Mouse (Mus musculus) intestine, embryonic 14.5 days (tissue): Measurements from ENCODE around the gene Mbd3. TPM values are rescaled to one million over a fixed set of nuclear protein-coding genes. Genes with fewer than 3 reads are reported as not detected.
A peak's percentile ranks its signal among the peaks of the same experiment; 100 is the strongest.

Experiments
- ATAC-seq: fragments of 200-750 bp; cut with Nextera tagmentation; replicated peaks from 2 replicates; pipeline ENCODE4 v1.8.0; 2017; ENCODE audit warnings: low read depth, moderate number of reproducible peaks, moderate TSS enrichment, moderate library complexity; ENCODE audit not compliant: low FRiP score, low TSS enrichment
- DNase-seq: peaks from one replicate; pipeline ENCODE4 v3.0.0-alpha.2; 2018; ENCODE audit warnings: low spot score
- H3K27ac ChIP-seq: fragments of 300-500 bp; sonication (generic); 2 replicates; pipeline ENCODE4 v1.5.1; 2014; ENCODE audit warnings: low read depth, mild to moderate bottlenecking, control low read depth
- H3K27me3 ChIP-seq: fragments of 300-500 bp; sonication (generic); replicated peaks from 2 replicates; pipeline ENCODE4 v1.6.1; 2014; ENCODE audit warnings: low read length, control low read depth; ENCODE audit not compliant: control insufficient read depth, insufficient read depth
- H3K36me3 ChIP-seq: fragments of 300-500 bp; sonication (generic); 2 replicates; pipeline ENCODE4 v1.6.1; 2014; ENCODE audit warnings: low read length, control low read depth; ENCODE audit not compliant: control insufficient read depth, insufficient read depth
- H3K4me1 ChIP-seq: fragments of 300-500 bp; sonication (generic); replicated peaks from 2 replicates; pipeline ENCODE4 v1.6.1; 2014; ENCODE audit warnings: low read length, control low read depth, mixed read lengths; ENCODE audit not compliant: control insufficient read depth, insufficient read depth
- H3K4me2 ChIP-seq: fragments of 300-500 bp; sonication (generic); 2 replicates; pipeline ENCODE4 v1.6.1; 2014; ENCODE audit warnings: low read length
- H3K4me3 ChIP-seq: fragments of 300-500 bp; sonication (generic); 2 replicates; pipeline ENCODE4 v1.5.1; 2014; ENCODE audit warnings: low read depth, low read length, control low read depth, mixed read lengths
- H3K9ac ChIP-seq: fragments of 300-500 bp; sonication (generic); 2 replicates; pipeline ENCODE4 v1.6.1; 2014; ENCODE audit warnings: mild to moderate bottlenecking, low read length
- H3K9me3 ChIP-seq: fragments of 300-500 bp; sonication (generic); 2 replicates; pipeline ENCODE4 v1.6.1; 2016; ENCODE audit warnings: low read length, control low read depth; ENCODE audit not compliant: control insufficient read depth
- WGBS: fragments of 180-500 bp; shearing (Covaris S2); extraction: QIAGEN DNeasy Blood & Tissue Kit; methylation state at CpG from one replicate; pipeline ENCODE4 v1.1.7; 2014; 5-methylcytosine and 5-hydroxymethylcytosine counted together
- polyA plus RNA-seq: library from polyadenylated mRNA; unstranded; fragments of >200 nt; fragmentation: Nextera tagmentation; extraction: Ambion mirVana; gene quantifications from 2 replicates; pipeline ENCODE4 v1.2.1, GENCODE M21; 2014

Mbd3 gene
- polyA plus RNA-seq, 1 experiment from 2014 or later: 203 TPM

DNA sequence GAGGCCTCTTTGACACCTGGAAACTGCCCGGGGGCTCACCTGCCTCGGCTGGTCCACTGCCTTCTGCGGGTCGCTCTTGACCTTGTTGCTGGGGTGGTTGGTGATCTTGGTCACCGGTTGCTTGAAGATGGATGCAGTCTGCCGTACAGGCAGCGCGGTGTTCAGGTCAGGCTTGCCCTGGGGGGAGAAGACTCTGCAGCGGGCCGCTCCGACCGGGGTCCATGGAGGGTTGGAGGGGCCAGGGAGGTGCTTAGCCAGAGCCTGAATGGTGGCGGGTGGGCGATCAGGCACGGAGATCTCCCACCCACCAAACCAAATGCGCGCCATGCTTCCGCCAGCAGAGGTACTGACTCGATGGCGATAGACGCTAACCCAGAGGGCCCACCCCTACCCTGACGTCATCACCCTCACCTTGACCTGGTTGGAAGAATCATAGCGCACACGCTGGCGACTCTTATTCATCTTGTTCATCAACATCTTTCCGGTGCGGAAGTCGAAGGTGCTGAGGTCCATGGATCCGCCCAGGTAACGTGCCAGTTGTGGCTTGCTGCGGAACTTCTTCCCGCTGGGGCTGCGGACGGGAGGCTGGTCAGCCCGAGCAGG lies 4.2 kb downstream of the Mbd3 start:
- H3K9ac ChIP-seq: no peak overlapping the region
- H3K9me3 ChIP-seq: no peaks in the 10 kb centered on the region
- peaks cover 61% of the 10 kb centered on the region for H3K36me3 ChIP-seq
- no peaks in the 10 kb centered on the region for H3K27me3 ChIP-seq
- ATAC-seq: no peak
- no peak overlapping the region for H3K27ac ChIP-seq
- no peak for DNase-seq
- H3K4me1 ChIP-seq: peaks cover 16% of the 10 kb centered on the region
- 95% methylated on average over 35 of the region's 35 CpGs for WGBS
- H3K4me2 ChIP-seq: no peak overlapping the region
- H3K4me3 ChIP-seq: no peak overlapping the region

DNA sequence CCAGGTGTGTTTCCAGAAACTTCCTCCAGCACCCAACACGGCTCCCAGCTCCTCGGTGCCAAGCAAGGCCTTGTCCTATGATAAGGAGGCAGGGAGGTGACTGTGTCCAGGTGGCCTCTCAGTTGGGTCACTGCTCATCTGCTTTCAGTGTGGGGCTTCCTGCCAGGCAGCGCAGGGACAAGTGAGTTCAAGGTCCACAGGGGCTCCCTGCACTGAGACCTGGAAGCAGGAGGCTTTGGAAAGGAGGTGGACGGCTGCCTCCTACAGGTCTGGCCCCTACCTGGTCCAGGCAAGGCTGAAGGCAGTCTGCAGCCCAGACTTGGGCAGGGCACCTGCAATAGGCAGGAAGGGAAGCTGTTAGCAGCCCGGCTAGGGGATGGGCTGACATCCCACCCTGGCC lies 6.7 kb downstream of the Mbd3 start:
- Histone ChIP-seq H3K27me3 (no peaks in the 10 kb centered on the region), H3K9me3 (no peaks in the 10 kb centered on the region), H3K9ac (no peak overlapping the region), H3K4me1 (peaks cover 19% of the 10 kb centered on the region), H3K27ac (no peak overlapping the region), H3K36me3 (peaks cover 61% of the 10 kb centered on the region), H3K4me3 (no peak overlapping the region), H3K4me2 (no peak overlapping the region)
- 81% methylated on average over 5 of the region's 5 CpGs for WGBS
- ATAC-seq: no peak
- no peak for DNase-seq

DNA sequence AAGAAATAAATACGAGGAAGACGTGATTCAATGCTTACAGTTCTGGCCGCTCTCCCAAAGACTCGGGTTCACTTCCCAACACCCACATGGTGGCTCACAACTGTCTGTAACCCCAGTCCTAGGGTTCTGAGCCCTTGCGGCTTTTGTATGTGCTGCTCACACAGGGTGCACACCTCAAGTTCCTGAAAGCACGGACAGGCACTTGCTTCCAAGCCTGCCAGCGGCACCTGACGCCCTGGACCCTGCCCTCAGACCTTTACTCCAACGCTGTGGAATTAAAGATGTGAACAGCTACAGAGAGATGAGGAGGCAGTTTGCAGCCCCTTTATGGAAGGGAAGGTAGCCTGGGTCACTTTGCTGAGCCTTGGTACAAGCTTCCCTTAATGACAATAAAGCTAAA lies 8.7 kb downstream of the Mbd3 start:
- Histone ChIP-seq H3K4me2 (no peak overlapping the region), H3K4me1 (peaks cover 11% of the 10 kb centered on the region), H3K36me3 (peaks cover 53% of the 10 kb centered on the region), H3K27me3 (no peaks in the 10 kb centered on the region), H3K9me3 (no peaks in the 10 kb centered on the region), H3K9ac (no peak overlapping the region), H3K4me3 (no peak overlapping the region), H3K27ac (no peak overlapping the region)
- DNase-seq (no peak), ATAC-seq (no peak)
- 79% methylated on average over 9 of the region's 9 CpGs for WGBS

DNA sequence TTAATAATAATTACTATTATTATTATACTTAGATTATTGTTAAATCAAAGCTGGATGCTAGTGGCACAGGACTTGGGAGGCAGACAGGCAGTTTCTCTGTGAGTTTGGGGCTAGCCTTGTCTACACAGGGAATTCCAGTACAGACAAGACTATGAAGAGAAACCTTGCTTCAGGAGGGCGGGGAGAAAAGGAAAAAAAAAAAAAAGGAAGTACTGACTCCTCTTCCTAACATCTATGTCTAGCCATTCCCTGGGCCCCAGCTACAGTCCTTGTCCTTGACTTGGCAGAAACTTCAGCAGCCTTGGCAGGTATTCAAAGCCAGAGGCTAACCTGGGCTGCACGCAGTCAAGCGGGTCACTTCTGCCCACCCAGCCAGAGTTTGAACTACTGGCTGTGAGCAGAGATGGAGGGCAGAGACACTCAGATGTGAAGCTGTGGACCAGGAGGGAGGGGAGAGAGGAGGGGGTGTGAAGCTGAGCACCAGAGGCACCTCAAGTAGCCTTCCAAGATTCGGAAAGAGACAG lies 10.1 kb downstream of the Mbd3 start:
- Histone ChIP-seq H3K27me3 (no peaks in the 10 kb centered on the region), H3K9ac (no peak overlapping the region), H3K4me1 (peaks cover 23% of the 10 kb centered on the region), H3K27ac (no peak overlapping the region), H3K4me3 (no peak overlapping the region), H3K9me3 (no peaks in the 10 kb centered on the region), H3K36me3 (peaks cover 44% of the 10 kb centered on the region), H3K4me2 (no peak overlapping the region)
- ATAC-seq (no peak), DNase-seq (no peak)
- WGBS: 76% methylated on average over 4 of the region's 4 CpGs

DNA sequence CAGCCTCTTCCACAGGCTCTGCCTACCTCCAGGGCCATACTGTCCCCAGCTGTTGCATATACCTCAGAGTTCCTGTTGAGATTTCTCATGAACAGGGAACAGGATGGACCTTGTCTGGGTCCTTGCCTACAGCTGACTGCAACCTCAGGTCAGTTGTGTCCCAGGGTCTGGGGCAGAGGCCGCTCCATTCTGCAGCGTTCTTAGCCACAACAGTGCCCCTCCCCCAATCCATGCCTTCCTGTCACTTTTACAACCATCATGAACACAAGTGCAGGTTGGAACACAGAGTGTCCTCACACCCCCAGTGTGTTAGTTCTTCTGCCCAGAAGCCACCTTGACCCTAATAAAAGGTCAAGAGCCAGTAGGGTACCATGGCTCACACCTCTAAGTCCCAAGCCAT lies 10.6 kb downstream of the Mbd3 start:
- H3K9ac ChIP-seq: no peak overlapping the region; the same call in 1 of the 2 replicates
- H3K4me1 ChIP-seq: peaks cover 28% of the 10 kb centered on the region
- ATAC-seq (no peak), DNase-seq (no peak)
- WGBS: 21% methylated on average over 2 of the region's 2 CpGs
- H3K36me3 ChIP-seq: peaks cover 39% of the 10 kb centered on the region
- no peaks in the 10 kb centered on the region for H3K9me3 ChIP-seq
- no peak overlapping the region; the same call in 1 of the 2 replicates for H3K4me2 ChIP-seq
- peak overlapping the region; percentile 34 for H3K27ac ChIP-seq
- no peak overlapping the region; the same call in 1 of the 2 replicates for H3K4me3 ChIP-seq
- H3K27me3 ChIP-seq: no peaks in the 10 kb centered on the region

DNA sequence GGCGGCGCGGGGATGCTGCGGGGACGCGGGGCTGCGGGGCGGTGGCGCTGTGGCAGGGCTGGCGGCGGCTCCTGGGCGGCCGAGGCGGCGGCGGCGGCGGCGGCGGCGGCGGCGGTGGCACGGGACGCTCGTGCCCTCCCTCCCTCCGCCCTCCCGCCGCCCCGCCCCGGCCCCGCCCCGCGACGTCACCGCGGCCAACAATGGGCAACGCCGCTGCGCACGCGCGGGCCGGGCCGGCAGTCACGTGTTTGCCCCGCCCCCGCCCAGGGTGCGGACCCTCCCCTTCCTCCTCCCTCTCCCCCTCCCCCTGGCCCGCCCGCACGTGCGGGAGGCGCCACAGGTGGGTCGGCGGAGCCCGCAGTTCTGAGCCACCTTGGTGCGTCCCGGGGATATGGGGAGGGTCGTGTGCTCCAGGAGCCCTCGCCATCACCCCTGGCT lies 11.8 kb downstream of the Mbd3 start, which contains the start of gene Mex3d:
Gene Mex3d (minus strand): TSS at position 138 of the 438 bp plus-strand sequence.
- DNase-seq (peak; percentile 94), ATAC-seq (peak; percentile 52; the same call in 1 of the 2 replicates)
- peaks cover 31% of the 10 kb centered on the region for H3K4me1 ChIP-seq
- H3K27ac ChIP-seq: peak within 1 kb of the TSS; percentile 80
- peaks cover 35% of the 10 kb centered on the region for H3K36me3 ChIP-seq
- peak within 1 kb of the TSS; percentile 65 for H3K9ac ChIP-seq
- H3K4me2 ChIP-seq: peak within 1 kb of the TSS; percentile 74
- WGBS: 3% methylated on average over 7 of the region's 61 CpGs
- no peaks in the 10 kb centered on the region for H3K27me3 ChIP-seq
- no peaks in the 10 kb centered on the region for H3K9me3 ChIP-seq
- H3K4me3 ChIP-seq: peak within 1 kb of the TSS; percentile 81

DNA sequence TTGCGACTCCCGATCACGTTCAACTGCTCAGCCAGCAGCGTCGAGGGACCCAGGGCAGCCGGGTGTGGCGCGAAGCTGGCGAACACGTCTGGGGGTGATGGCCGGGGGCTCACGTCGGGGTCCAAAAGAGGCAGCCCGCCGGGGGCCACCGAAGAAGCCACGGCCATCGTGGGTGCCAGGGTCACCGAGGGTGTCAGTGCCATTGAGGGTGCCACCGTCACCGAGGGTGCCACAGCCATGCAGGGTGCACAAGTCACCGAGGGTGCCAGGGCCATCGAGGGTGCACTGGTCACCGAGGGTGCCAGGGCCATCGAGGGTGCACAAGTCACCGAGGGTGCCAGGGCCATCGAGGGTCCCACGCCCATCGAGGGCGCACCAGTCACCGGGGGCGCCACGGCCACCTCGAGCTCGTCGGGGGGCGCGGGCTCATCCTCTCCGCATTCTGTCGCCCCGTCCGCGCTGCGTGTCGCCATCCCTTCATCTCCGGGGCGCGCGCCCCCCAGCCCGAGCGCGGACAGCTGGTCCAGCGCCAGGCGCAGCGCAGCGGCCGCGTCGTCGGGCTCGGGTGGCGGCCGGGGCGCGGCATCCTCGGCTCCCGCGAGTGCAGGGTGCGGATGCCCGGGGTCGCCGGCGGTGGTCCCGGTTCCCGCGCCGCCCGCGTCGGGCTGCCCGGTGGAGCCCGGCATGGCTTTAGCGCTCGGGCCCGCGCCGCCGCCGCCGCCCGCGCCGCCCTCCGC lies 12.4 kb downstream of the Mbd3 start:
- Histone ChIP-seq H3K4me3 (peak overlapping the region; percentile 81), H3K4me2 (peak overlapping the region; percentile 74), H3K27me3 (no peaks in the 10 kb centered on the region), H3K4me1 (peaks cover 31% of the 10 kb centered on the region), H3K36me3 (peaks cover 35% of the 10 kb centered on the region), H3K27ac (peak overlapping the region; percentile 80), H3K9ac (peak overlapping the region; percentile 65), H3K9me3 (no peaks in the 10 kb centered on the region)
- DNase-seq (no peak), ATAC-seq (peak; percentile 8; the same call in 1 of the 2 replicates)
- WGBS: under 1% methylated on average over 89 of the region's 94 CpGs

DNA sequence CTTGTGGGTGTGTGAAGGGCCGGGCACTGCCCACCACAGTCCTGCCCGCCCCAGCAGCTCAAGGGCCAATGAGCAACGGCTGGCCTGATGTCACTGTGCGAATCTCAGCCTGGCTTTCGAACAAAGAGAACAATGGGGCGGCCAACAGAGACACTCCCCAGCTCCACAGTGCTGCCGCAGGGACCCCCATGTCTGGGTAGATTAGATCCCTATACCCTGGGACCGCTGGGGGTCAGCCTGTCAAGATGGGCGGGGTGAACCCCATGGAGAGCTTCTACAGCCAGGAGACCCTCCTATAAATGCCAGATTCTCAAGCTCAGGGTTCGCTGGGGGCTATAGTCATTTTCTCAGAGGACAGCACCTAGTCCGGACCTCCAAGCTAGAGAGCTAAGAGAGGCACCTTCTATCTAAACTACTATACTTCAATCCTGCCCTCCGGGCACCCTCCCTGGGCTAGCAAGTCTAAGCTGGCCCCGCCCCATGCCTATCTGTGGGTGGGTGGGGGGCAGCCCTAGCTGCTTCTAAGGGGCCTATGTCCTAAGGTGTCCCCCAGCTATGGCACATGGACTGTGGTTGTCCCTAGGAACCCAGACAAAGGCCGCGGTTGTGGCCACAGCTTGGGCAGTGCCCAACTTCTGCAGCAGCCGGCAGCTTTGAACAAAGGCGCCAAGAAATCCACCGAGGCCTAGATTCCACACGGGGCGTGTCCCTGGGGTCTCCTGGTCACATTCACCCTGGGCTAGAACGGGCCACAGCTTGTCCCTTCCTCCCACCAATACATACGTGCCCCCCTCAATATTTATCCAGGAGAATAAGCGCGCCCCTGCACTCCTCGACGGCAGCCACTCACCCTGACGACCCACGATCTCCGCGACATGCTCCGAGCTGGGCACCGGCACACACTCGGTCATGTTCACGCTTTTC lies 13.3 kb downstream of the Mbd3 start:
- Histone ChIP-seq H3K4me1 (peaks cover 31% of the 10 kb centered on the region), H3K27ac (peak overlapping the region; percentile 80), H3K9me3 (no peaks in the 10 kb centered on the region), H3K4me2 (peak overlapping the region; percentile 74), H3K4me3 (peak overlapping the region; percentile 81), H3K9ac (peak overlapping the region; percentile 65), H3K36me3 (peaks cover 35% of the 10 kb centered on the region), H3K27me3 (no peaks in the 10 kb centered on the region)
- peak; percentile 37 for ATAC-seq
- WGBS: 1% methylated on average over 34 of the region's 34 CpGs
- DNase-seq: peak; percentile 79
